ENCODE assay signal across 8 mouse cellular contexts in genomic region chr12:102550529-102550928, GRCm38 (mm10). TPM values are rescaled to one million over a fixed set of nuclear protein-coding genes. Genes with fewer than 3 reads are reported as not detected.
DNase-seq lines count a peak whose midpoint lies in the region; TF ChIP-seq lines count a peak whose summit lies in the region.

No protein-coding gene starts in this region.

- no peaks in the 10 kb centered on the region for H3K4me1 ChIP-seq in CH12.LX (ENCODE audit: control insufficient read depth in 1 of 2, insufficient read depth in 2 of 2)

- in situ Hi-C loops in CH12.LX (cut with MboI; ENCODE audit: low pct_ligation_motif_present, low pct_unique_long_range_greater_than_20kb, low sequenced_read_pairs) = no loop called here

- H3K9ac ChIP-seq in CH12.LX (ENCODE audit: insufficient read depth, low read depth) = no peak overlapping the region

- peaks cover 11% of the 10 kb centered on the region for H3K27me3 ChIP-seq in CH12.LX (replicated peaks)

- no peaks in the 10 kb centered on the region for H3K9me3 ChIP-seq in CH12.LX (replicated peaks; ENCODE audit: low read length)

- TF ChIP-seq RAD21 in CH12.LX (IDR thresholded peaks at IDR 0.05; ENCODE audit: low read depth, low read length) = no peak

- H3K27ac ChIP-seq in CH12.LX (ENCODE audit: insufficient read depth, low read depth) = no peak overlapping the region

- no peak for TF ChIP-seq POLR2A in CH12.LX (IDR thresholded peaks at IDR 0.05; ENCODE audit: low read depth, low read length)

- dilution Hi-C loops in CH12.LX (cut with MboI; ENCODE audit: extremely low pct_ligation_motif_present, extremely low pct_unique_long_range_greater_than_20kb, low sequenced_read_pairs) = no loop called here

- no peak overlapping the region for H3K4me2 ChIP-seq in CH12.LX (ENCODE audit: insufficient read depth, low read depth, poor library complexity, severe bottlenecking)

- DNase-seq in adrenal gland, adult (ENCODE audit: inconsistent age in 2 of 2, low spot score in 1 of 2) = peak; percentile 65 to 86
- DNase-seq in adrenal gland, adult 8-10 months = no peak
- DNase-seq in CH12.LX (ENCODE audit: extremely low read depth) = peak; percentile 74
- peak; percentile 81 for DNase-seq in embryo, embryonic 11.5 days (ENCODE audit: low read depth, low spot score)
- DNase-seq in kidney, postnatal 25 days = peak; percentile 79 to 90
- peak; percentile 65 to 80 for DNase-seq in lung, postnatal 4 days
- DNase-seq in testis, postnatal 14 days (ENCODE audit: low spot score) = peak; percentile 61
- DNase-seq in layer of hippocampus, adult 9-10 months (ENCODE audit: low spot score) = no peak

- no peak for TF ChIP-seq CTCF in CH12.LX (conservative IDR thresholded peaks at IDR 0.05 in 1 of 2, IDR thresholded peaks at IDR 0.05 in 1 of 2; ENCODE audit: low read depth in 2 of 2, low read length in 2 of 2)

- no peaks in the 10 kb centered on the region for H3K36me3 ChIP-seq in CH12.LX (replicated peaks in 1 of 2; ENCODE audit: control insufficient read depth in 1 of 2, insufficient read depth in 1 of 2, low read length in 1 of 2)

- H3K79me2 ChIP-seq in CH12.LX (replicated peaks; ENCODE audit: control insufficient read depth, extremely low read depth, insufficient read depth, poor library complexity, severe bottlenecking) = no peaks in the 10 kb centered on the region

- TF ChIP-seq EP300 in CH12.LX (IDR thresholded peaks at IDR 0.05; ENCODE audit: low read length) = no peak

- no peak overlapping the region for H3K4me3 ChIP-seq in CH12.LX (replicated peaks in 1 of 3; ENCODE audit: low read depth in 2 of 3, low read length in 2 of 3, poor library complexity in 1 of 3)

TF ChIP-seq in CH12.LX, 34 proteins besides CTCF, POLR2A, EP300 and RAD21:
- TF ChIP-seq JUND (conservative IDR thresholded peaks at IDR 0.05; ENCODE audit: low read depth, low read length) = no peak
- no peak for TF ChIP-seq NELFE (IDR thresholded peaks at IDR 0.05; ENCODE audit: low read depth, low read length)
- no peak for TF ChIP-seq HCFC1 (IDR thresholded peaks at IDR 0.05; ENCODE audit: low read depth, low read length)
- TF ChIP-seq E2F4 (IDR thresholded peaks at IDR 0.05; ENCODE audit: insufficient replicate concordance, low read depth, low read length) = no peak
- TF ChIP-seq ZKSCAN1 (IDR thresholded peaks at IDR 0.05; ENCODE audit: borderline replicate concordance, low read depth, low read length) = no peak
- TF ChIP-seq IRF4 (IDR thresholded peaks at IDR 0.05; ENCODE audit: low read depth, low read length) = no peak
- TF ChIP-seq MAFK (IDR thresholded peaks at IDR 0.05; ENCODE audit: insufficient replicate concordance, low read length) = no peak
- no peak for TF ChIP-seq USF2 (conservative IDR thresholded peaks at IDR 0.05; ENCODE audit: low read depth, low read length)
- TF ChIP-seq SIN3A (IDR thresholded peaks at IDR 0.05; ENCODE audit: low read length) = no peak
- TF ChIP-seq ZMIZ1 (IDR thresholded peaks at IDR 0.05; ENCODE audit: low read depth, low read length) = no peak
- no peak for TF ChIP-seq MXI1 (IDR thresholded peaks at IDR 0.05; ENCODE audit: low read depth, low read length)
- no peak for TF ChIP-seq ETS1 (conservative IDR thresholded peaks at IDR 0.05; ENCODE audit: low read depth, low read length)
- no peak for TF ChIP-seq SMC3 (IDR thresholded peaks at IDR 0.05; ENCODE audit: low read depth, low read length)

RNA-seq across cellular contexts. Expression of gene Chga, which starts 4.2 kb away (rescaled TPM):
- total RNA-seq in adrenal gland, adult 8-10 months (2022) = 1,000 to 10,000 TPM; 2,246 to 2,701 (median 2,550) TPM
- not detected in 2 replicates for total RNA-seq in CH12.LX (2012; rRNA removed)
- total RNA-seq in CH12.LX (2014; rRNA removed) = not detected in 2 replicates
- polyA plus RNA-seq in CH12.LX (2012; ENCODE audit: insufficient read length, low read depth) = not detected in 2 replicates

Comparison
In these comparisons a context has a peak if more than half of its experiments do, and no peak if none do; other contexts are left out.
1. DNase-seq: peak in adrenal gland, adult (2 of 2), CH12.LX (single experiment), embryo, embryonic 11.5 days (single experiment), kidney, postnatal 25 days (2 of 2), lung, postnatal 4 days (2 of 2) and testis, postnatal 14 days (single experiment); none in adrenal gland, adult 8-10 months (single experiment) and layer of hippocampus, adult 9-10 months (single experiment).
2. RNA of gene Chga, which starts 4.2 kb away (total RNA-seq): 2,246 to 2,701 TPM in adrenal gland, adult 8-10 months; not detected in CH12.LX; every median in the first group is over 1,000 times any median in the second.